21 mouse cellular contexts compared by ENCODE assay signal in genomic region chr5:136152365-136152764, GRCm38 (mm10). TPM values are rescaled to one million over a fixed set of nuclear protein-coding genes. Genes with fewer than 3 reads are reported as not detected.
A peak's percentile ranks its signal among the peaks of the same experiment; 100 is the strongest.
DNase-seq lines count a peak whose midpoint lies in the region; ATAC-seq and TF ChIP-seq lines count a peak whose summit lies in the region.
"Had no signal": no experiment of that assay in that cellular context is flagged by ENCODE, and none has a peak within 500 bp of the region (broad histone marks: within the 10 kb centered on the region; RNA-seq: fewer than 3 reads in every experiment).

No protein-coding gene starts in this region.

- TF ChIP-seq POLR2A in limb, embryonic 14.5 days (IDR thresholded peaks at IDR 0.05; ENCODE audit: borderline replicate concordance, extremely low read depth, insufficient read depth, insufficient read length) = no peak

- no peaks in the 10 kb centered on the region for H3K27me3 ChIP-seq in limb, embryonic 14.5 days (ENCODE audit: control insufficient read depth, insufficient read depth, low read length)
- H3K27me3 ChIP-seq in limb, embryonic 10.5 days (ENCODE audit: low read depth, poor library complexity, severe bottlenecking) = no peaks in the 10 kb centered on the region
- H3K27me3 ChIP-seq: embryonic facial prominence, embryonic 13.5 days; forebrain, embryonic 13.5 days; midbrain, embryonic 12.5 days; neural tube, embryonic 15.5 days had no signal

- no peaks in the 10 kb centered on the region for H3K36me3 ChIP-seq in limb, embryonic 14.5 days (ENCODE audit: control insufficient read depth, insufficient read depth, low read length)
- H3K36me3 ChIP-seq in limb, embryonic 10.5 days = no peaks in the 10 kb centered on the region
- H3K36me3 ChIP-seq: embryonic facial prominence, embryonic 13.5 days; midbrain, embryonic 12.5 days had no signal

- WGBS in limb, embryonic 14.5 days = 66% methylated on average over 8 of the region's 8 CpGs
- WGBS in limb, embryonic 10.5 days = 86% methylated on average over 8 of the region's 8 CpGs

- no peak overlapping the region for H3K4me3 ChIP-seq in limb, embryonic 14.5 days (replicated peaks; ENCODE audit: low read length)
- H3K4me3 ChIP-seq in limb, embryonic 10.5 days = no peak overlapping the region
- H3K4me3 ChIP-seq: embryonic facial prominence, embryonic 13.5 days; forebrain, embryonic 13.5 days; midbrain, embryonic 12.5 days; neural tube, embryonic 15.5 days had no signal

- H3K27ac ChIP-seq in limb, embryonic 14.5 days (replicated peaks; ENCODE audit: low read depth, low read length) = no peak overlapping the region
- no peak overlapping the region for H3K27ac ChIP-seq in limb, embryonic 10.5 days
- H3K27ac ChIP-seq: embryonic facial prominence, embryonic 13.5 days; forebrain, embryonic 13.5 days; hindbrain, postnatal 0 days; midbrain, embryonic 12.5 days; neural tube, embryonic 15.5 days had no signal

- H3K4me1 ChIP-seq in limb, embryonic 14.5 days (ENCODE audit: control insufficient read depth, insufficient read depth, low read length) = no peaks in the 10 kb centered on the region
- H3K4me1 ChIP-seq in limb, embryonic 10.5 days = no peaks in the 10 kb centered on the region
- H3K4me1 ChIP-seq: embryonic facial prominence, embryonic 13.5 days; forebrain, embryonic 13.5 days; midbrain, embryonic 12.5 days; neural tube, embryonic 15.5 days had no signal

- no peak overlapping the region for H3K9ac ChIP-seq in limb, embryonic 14.5 days (ENCODE audit: low read depth, low read length, severe bottlenecking)
- H3K9ac ChIP-seq: embryonic facial prominence, embryonic 13.5 days; forebrain, embryonic 13.5 days; midbrain, embryonic 12.5 days; neural tube, embryonic 15.5 days had no signal

- H3K4me2 ChIP-seq in limb, embryonic 14.5 days (replicated peaks; ENCODE audit: low read depth, low read length, severe bottlenecking) = no peak overlapping the region
- H3K4me2 ChIP-seq: embryonic facial prominence, embryonic 13.5 days; forebrain, embryonic 13.5 days; midbrain, embryonic 12.5 days; neural tube, embryonic 15.5 days had no signal

- no peak for ATAC-seq in limb, embryonic 14.5 days (ENCODE audit: low FRiP score, low read depth)
- ATAC-seq: forebrain, embryonic 13.5 days; hindbrain, postnatal 0 days; intestine, embryonic 16.5 days had no signal

- H3K9me3 ChIP-seq in limb, embryonic 14.5 days (ENCODE audit: control insufficient read depth, low read length) = no peaks in the 10 kb centered on the region
- no peaks in the 10 kb centered on the region for H3K9me3 ChIP-seq in limb, embryonic 10.5 days (replicated peaks)
- H3K9me3 ChIP-seq: embryonic facial prominence, embryonic 13.5 days; forebrain, embryonic 13.5 days; midbrain, embryonic 12.5 days; neural tube, embryonic 15.5 days had no signal

- intact Hi-C loops in heart, postnatal 25 days (cut with DNase I) = no loop called here
- intact Hi-C loops in gastrocnemius, postnatal 14 days (cut with DNase I; ENCODE audit: low total_unique reads) = no loop called here
- intact Hi-C loops in heart, postnatal 36 days (cut with DNase I) = no loop called here

- peak; percentile 95 for DNase-seq in heart, adult 11 months
- DNase-seq in heart, postnatal 25 days (ENCODE audit: low spot score) = no peak
- peak; percentile 22 for DNase-seq in limb, embryonic 14.5 days (ENCODE audit: low spot score)
- DNase-seq in limb, embryonic 10.5 days (ENCODE audit: low spot score) = no peak
- DNase-seq in gastrocnemius, postnatal 14 days = peak; percentile 65
- DNase-seq in heart, postnatal 36 days = peak; percentile 28 to 46
- no peak for DNase-seq in urinary bladder, postnatal 14 days (ENCODE audit: low spot score)
- DNase-seq: adrenal gland, adult 2 months; B cell, adult 2 months; cerebellum, adult 11 months; cerebellum, postnatal 14 days; kidney, adult 9 months; kidney, postnatal 36 days; right cerebral cortex, adult 18-20 months; thymus, postnatal 25 days had no signal

RNA-seq across cellular contexts. Expression of gene Alkbh4, which starts 16.4 kb away (rescaled TPM):
- total RNA-seq in heart, postnatal 25 days (2021) = 1 to 10 TPM; 5.3 to 6.0 TPM
- 20.0 and 28.9 TPM in 2 replicates for polyA plus RNA-seq in limb, embryonic 14.5 days (2012; rRNA removed)
- polyA plus RNA-seq in limb, embryonic 14.5 days (2014; fragmentation: Nextera tagmentation; extraction: Ambion mirVana) = 15.0 and 16.1 TPM in 2 replicates
- 26.4 and 27.9 TPM in 2 replicates for polyA plus RNA-seq in limb, embryonic 10.5 days (2016; fragmentation: Nextera tagmentation; extraction: Ambion mirVana)
- 1 to 10 TPM; 4.4 to 5.1 TPM for total RNA-seq in gastrocnemius, postnatal 14 days (2021)
- 1 to 10 TPM; 4.4 to 4.7 TPM for total RNA-seq in heart, postnatal 36 days (2021)

RNA-seq across cellular contexts. Expression of gene Lrwd1, which starts 16.5 kb away (rescaled TPM):
- 1 to 10 TPM; 5.0 to 6.3 TPM for total RNA-seq in heart, postnatal 25 days (2021)
- polyA plus RNA-seq in limb, embryonic 14.5 days (2012; rRNA removed) = 59.4 and 71.7 TPM in 2 replicates
- 31.1 and 33.6 TPM in 2 replicates for polyA plus RNA-seq in limb, embryonic 14.5 days (2014; fragmentation: Nextera tagmentation; extraction: Ambion mirVana)
- 62.4 and 66.4 TPM in 2 replicates for polyA plus RNA-seq in limb, embryonic 10.5 days (2016; fragmentation: Nextera tagmentation; extraction: Ambion mirVana)
- 1 to 10 TPM; 4.0 to 4.3 TPM for total RNA-seq in gastrocnemius, postnatal 14 days (2021)
- 1 to 10 TPM; 5.7 to 6.6 TPM for total RNA-seq in heart, postnatal 36 days (2021)

RNA-seq across cellular contexts. Expression of gene Orai2, which starts 18.1 kb away (rescaled TPM):
- total RNA-seq in heart, postnatal 25 days (2021) = 1 to 10 TPM in 1 of 2 experiments, under 1 TPM in 1; 0.87 to 1.2 TPM
- 13.7 and 18.4 TPM in 2 replicates for polyA plus RNA-seq in limb, embryonic 14.5 days (2012; rRNA removed)
- 9.0 and 10.2 TPM in 2 replicates for polyA plus RNA-seq in limb, embryonic 14.5 days (2014; fragmentation: Nextera tagmentation; extraction: Ambion mirVana)
- polyA plus RNA-seq in limb, embryonic 10.5 days (2016; fragmentation: Nextera tagmentation; extraction: Ambion mirVana) = 5.5 and 6.6 TPM in 2 replicates
- total RNA-seq in gastrocnemius, postnatal 14 days (2021) = 1 to 10 TPM; 2.7 to 3.2 TPM
- total RNA-seq in heart, postnatal 36 days (2021) = 1 to 10 TPM; 1.2 to 1.3 TPM

RNA-seq across cellular contexts. Expression of gene Polr2j, which starts 35.9 kb away (rescaled TPM):
- total RNA-seq in heart, postnatal 25 days (2021) = 10 to 100 TPM; 64.4 to 71.9 TPM
- 148 and 156 TPM in 2 replicates for polyA plus RNA-seq in limb, embryonic 14.5 days (2012; rRNA removed)
- polyA plus RNA-seq in limb, embryonic 14.5 days (2014; fragmentation: Nextera tagmentation; extraction: Ambion mirVana) = 245 and 251 TPM in 2 replicates
- 283 and 310 TPM in 2 replicates for polyA plus RNA-seq in limb, embryonic 10.5 days (2016; fragmentation: Nextera tagmentation; extraction: Ambion mirVana)
- total RNA-seq in gastrocnemius, postnatal 14 days (2021) = 10 to 100 TPM; 52.9 to 66.0 TPM
- 10 to 100 TPM; 74.0 to 76.8 TPM for total RNA-seq in heart, postnatal 36 days (2021)

RNA-seq across cellular contexts. Expression of gene Prkrip1, which starts 46.4 kb away (rescaled TPM):
- total RNA-seq in heart, postnatal 25 days (2021) = 10 to 100 TPM; 17.3 to 20.9 TPM
- 20.4 and 32.4 TPM in 2 replicates for polyA plus RNA-seq in limb, embryonic 14.5 days (2012; rRNA removed)
- polyA plus RNA-seq in limb, embryonic 14.5 days (2014; fragmentation: Nextera tagmentation; extraction: Ambion mirVana) = 52.3 and 53.0 TPM in 2 replicates
- 66.0 and 75.4 TPM in 2 replicates for polyA plus RNA-seq in limb, embryonic 10.5 days (2016; fragmentation: Nextera tagmentation; extraction: Ambion mirVana)
- total RNA-seq in gastrocnemius, postnatal 14 days (2021) = 10 to 100 TPM; 24.2 to 25.1 TPM
- 10 to 100 TPM; 15.2 to 20.5 TPM for total RNA-seq in heart, postnatal 36 days (2021)

Comparison
In these comparisons a context has a peak if more than half of its experiments do, and no peak if none do; other contexts are left out.
1. DNase-seq: peak in heart, adult 11 months (single experiment), limb, embryonic 14.5 days (single experiment), gastrocnemius, postnatal 14 days (single experiment) and heart, postnatal 36 days (2 of 2); none in heart, postnatal 25 days (single experiment), limb, embryonic 10.5 days (single experiment) and urinary bladder, postnatal 14 days (single experiment).